Mouse (Mus musculus) C2C12 (cell line): Measurements from ENCODE around the gene Fxn. TPM values are rescaled to one million over a fixed set of nuclear protein-coding genes. Genes with fewer than 3 reads are reported as not detected.

Experiments used
- H3K27me3 ChIP-seq: one replicate; pipeline ENCODE4 v1.6.1; 2011; ENCODE audit not compliant: control insufficient read depth, insufficient read depth, insufficient read length
- H3K36me3 ChIP-seq: one replicate; pipeline ENCODE4 v1.6.1; 2011; ENCODE audit not compliant: control insufficient read depth, insufficient read depth
- H3K4me3 ChIP-seq: one replicate; pipeline ENCODE4 v1.5.1; 2011; ENCODE audit warnings: mild to moderate bottlenecking, control low read depth; ENCODE audit not compliant: poor library complexity, insufficient read depth, severe bottlenecking
- H3K79me2 ChIP-seq: one replicate; pipeline ENCODE4 v1.6.1; 2011; ENCODE audit not compliant: control insufficient read depth, insufficient read depth
- H3K79me3 ChIP-seq: one replicate; pipeline ENCODE4 v1.6.1; 2011; ENCODE audit warnings: low read depth, control low read depth
- H3ac ChIP-seq: one replicate; pipeline ENCODE3; 2011; ENCODE audit warnings: low read depth; ENCODE audit not compliant: control insufficient read depth, insufficient read length
- CEBPB ChIP-seq: IDR thresholded peaks from one replicate; pipeline ENCODE4 v1.6.1; 2011; ENCODE audit warnings: low read depth, mild to moderate bottlenecking, control low read depth, moderate library complexity
- CTCF ChIP-seq: IDR thresholded peaks from one replicate; pipeline ENCODE4 v1.5.1; 2011; ENCODE audit not compliant: control insufficient read depth, insufficient read depth, insufficient read length
- FOSL1 ChIP-seq: IDR thresholded peaks from one replicate; pipeline ENCODE4 v1.8.0; 2011; ENCODE audit warnings: mild to moderate bottlenecking, low read length; ENCODE audit not compliant: poor library complexity, insufficient read depth, severe bottlenecking
- MAX ChIP-seq: IDR thresholded peaks from one replicate; pipeline ENCODE4 v1.6.1; 2011; ENCODE audit warnings: mild to moderate bottlenecking, control low read depth
- MYOD1 ChIP-seq: IDR thresholded peaks from one replicate; pipeline ENCODE4 v1.6.1; 2011; ENCODE audit warnings: low read depth; ENCODE audit not compliant: control insufficient read depth, insufficient read length
- MYOG ChIP-seq: IDR thresholded peaks from one replicate; pipeline ENCODE4 v1.6.1; 2011; ENCODE audit not compliant: control insufficient read depth, insufficient read length; ENCODE audit errors: extremely low read depth
- USF1 ChIP-seq: IDR thresholded peaks from one replicate; pipeline ENCODE4 v1.6.1; 2011; ENCODE audit warnings: low read depth, mild to moderate bottlenecking, control low read depth, moderate library complexity
- long read RNA-seq, 2 experiments: library from polyadenylated mRNA; unstranded; transcript quantifications; one replicate each; pipeline ENCODE4 v2.0.0; 2019 to 2020
- polyA plus RNA-seq: library from polyadenylated mRNA; unstranded; fragments of >200 nt; fragmentation: generic; extraction: Trizol; gene quantifications from one replicate; pipeline ENCODE4 v1.2.1, GENCODE M21; 2012; ENCODE audit warnings: missing spikeins

The Fxn gene
- 34.1 TPM for polyA plus RNA-seq
- long read RNA-seq, experiment 1, transcript Fxn-201 (5 exons, 1,114 nt) = major isoform, 37 of 42 reads
- long read RNA-seq, experiment 1, partial matches to known transcripts = 4 of 42 reads
- long read RNA-seq, experiment 1, other reads (novel, unspliced or antisense) = 1 of 42 reads
- long read RNA-seq, experiment 2, transcript Fxn-201 (5 exons, 1,114 nt) = major isoform, 15 of 17 reads
- long read RNA-seq, experiment 2, partial matches to known transcripts = 0 of 17 reads
- long read RNA-seq, experiment 2, other reads (novel, unspliced or antisense) = 2 of 17 reads

- Histone ChIP-seq H3K79me2 (peaks cover 12% of the 10 kb centered on the region), H3K27me3 (no peaks in the 10 kb centered on the region), H3K79me3 (no peaks in the 10 kb centered on the region), H3K4me3 (peak within 1 kb of the TSS; percentile 34), H3ac (peak within 1 kb of the TSS; percentile 72), H3K36me3 (peaks cover 3% of the 10 kb centered on the region)
- TF ChIP-seq MYOD1 (no peak), FOSL1 (no peak), CTCF (peak; percentile 93)
These were observed at the start of gene Fxn for GRCm38 (mm10) chr19:24280601-24281228. Gene Fxn, minus strand, starts transcription at chr19:24280605.

- TF ChIP-seq CEBPB = no peak
- no peak for TF ChIP-seq MYOG
- no peak for TF ChIP-seq MAX
- Histone ChIP-seq H3K4me3 (no peak overlapping the region), H3K79me2 (no peaks in the 10 kb centered on the region), H3K27me3 (no peaks in the 10 kb centered on the region), H3K79me3 (no peaks in the 10 kb centered on the region), H3ac (no peak overlapping the region), H3K36me3 (no peaks in the 10 kb centered on the region)
These were observed 47.5 kb upstream of the Fxn start for GRCm38 (mm10) chr19:24327921-24328320.

- no peak overlapping the region for H3ac ChIP-seq
- H3K4me3 ChIP-seq = no peak overlapping the region
- no peaks in the 10 kb centered on the region for H3K79me2 ChIP-seq
- no peak for TF ChIP-seq CEBPB
- TF ChIP-seq MYOG = no peak
- TF ChIP-seq MYOD1 = no peak
- TF ChIP-seq MAX = no peak
- no peak for TF ChIP-seq CTCF
- TF ChIP-seq USF1 = no peak
- no peak for TF ChIP-seq FOSL1
- no peaks in the 10 kb centered on the region for H3K27me3 ChIP-seq
- no peaks in the 10 kb centered on the region for H3K36me3 ChIP-seq
- no peaks in the 10 kb centered on the region for H3K79me3 ChIP-seq
These were observed 46.6 kb upstream of the Fxn start for GRCm38 (mm10) chr19:24326969-24327368.

- no peaks in the 10 kb centered on the region for H3K79me2 ChIP-seq
- no peaks in the 10 kb centered on the region for H3K36me3 ChIP-seq
- H3K27me3 ChIP-seq = no peaks in the 10 kb centered on the region
- no peaks in the 10 kb centered on the region for H3K79me3 ChIP-seq
- no peak overlapping the region for H3K4me3 ChIP-seq
- TF ChIP-seq USF1 (no peak), MYOG (no peak), MAX (no peak), FOSL1 (no peak), CTCF (no peak), MYOD1 (no peak), CEBPB (no peak)
- H3ac ChIP-seq = no peak overlapping the region
These were observed 45.3 kb upstream of the Fxn start for GRCm38 (mm10) chr19:24325692-24326091.

- Histone ChIP-seq H3ac (no peak overlapping the region), H3K79me2 (no peaks in the 10 kb centered on the region), H3K4me3 (no peak overlapping the region), H3K36me3 (no peaks in the 10 kb centered on the region), H3K27me3 (no peaks in the 10 kb centered on the region), H3K79me3 (no peaks in the 10 kb centered on the region)
- TF ChIP-seq CTCF = no peak
- TF ChIP-seq CEBPB = no peak
- no peak for TF ChIP-seq MYOG
- no peak for TF ChIP-seq MYOD1
- TF ChIP-seq FOSL1 = no peak
- TF ChIP-seq MAX = no peak
- no peak for TF ChIP-seq USF1
These were observed 43.6 kb upstream of the Fxn start for GRCm38 (mm10) chr19:24323841-24324613.
